Mouse (Mus musculus) MN1 (cell line): Measurements from ENCODE around the gene Rcvrn.

ENCODE experiments used
- DNase-seq: peaks from one replicate; pipeline ENCODE4 v3.0.0-alpha.2; 2016; ENCODE audit warnings: low spot score

Rcvrn gene

DNA sequence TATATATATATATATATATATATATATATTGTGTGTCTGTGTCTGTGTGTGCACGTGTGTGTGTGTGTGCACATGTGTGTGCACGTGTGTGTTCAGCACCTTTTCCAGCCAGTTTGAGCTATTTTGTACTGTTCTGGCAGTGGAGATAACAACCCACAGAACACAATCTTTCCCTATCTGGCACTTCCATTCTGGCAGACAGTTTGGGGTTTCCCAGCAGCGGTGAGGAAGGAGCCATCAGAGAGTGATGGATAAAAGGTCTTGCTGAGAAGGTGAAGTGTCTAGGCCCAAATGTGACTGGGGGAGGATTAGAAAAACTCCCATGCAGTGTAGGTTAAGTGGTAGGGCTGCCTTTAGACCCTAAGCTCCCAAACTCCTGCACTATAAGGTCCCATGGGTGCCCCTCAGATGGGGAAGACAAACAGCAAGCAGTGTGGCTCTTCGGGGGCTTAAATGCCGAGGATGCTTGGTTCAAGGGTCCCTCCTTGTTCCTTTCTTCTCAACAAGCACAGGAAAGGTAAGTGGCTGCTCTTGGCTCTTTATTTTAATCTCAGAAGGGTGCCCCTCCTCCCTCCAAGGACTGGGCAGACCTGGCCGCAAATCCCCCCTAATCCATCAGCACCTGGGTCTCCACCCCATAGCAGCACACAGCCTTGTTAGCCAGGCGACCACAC, at the start of gene Rcvrn:
Gene Rcvrn, plus strand, starts transcription at position 624 of the 674 bp plus-strand sequence.
- DNase-seq = no peak

DNA sequence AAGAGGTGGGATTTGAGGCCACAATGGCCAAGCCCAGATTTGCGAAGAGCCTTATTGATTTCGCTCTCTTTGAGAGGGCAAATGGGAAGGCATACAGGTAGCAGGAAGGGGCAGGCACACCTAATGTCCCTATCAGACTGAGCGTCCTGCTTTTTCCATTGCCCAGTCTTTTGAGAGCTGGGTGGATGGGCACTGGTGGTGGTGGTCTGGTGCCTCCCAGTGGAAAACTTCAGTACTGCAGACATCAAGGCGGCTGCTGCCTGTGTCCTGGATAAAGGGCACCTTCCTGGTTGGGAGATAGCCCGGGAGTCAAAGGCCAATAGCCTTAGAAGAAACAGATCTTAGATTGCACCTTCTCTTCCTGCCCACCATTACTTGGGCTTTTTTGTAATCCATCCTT, 47.4 kb upstream of the Rcvrn start:
- DNase-seq = no peak

DNA sequence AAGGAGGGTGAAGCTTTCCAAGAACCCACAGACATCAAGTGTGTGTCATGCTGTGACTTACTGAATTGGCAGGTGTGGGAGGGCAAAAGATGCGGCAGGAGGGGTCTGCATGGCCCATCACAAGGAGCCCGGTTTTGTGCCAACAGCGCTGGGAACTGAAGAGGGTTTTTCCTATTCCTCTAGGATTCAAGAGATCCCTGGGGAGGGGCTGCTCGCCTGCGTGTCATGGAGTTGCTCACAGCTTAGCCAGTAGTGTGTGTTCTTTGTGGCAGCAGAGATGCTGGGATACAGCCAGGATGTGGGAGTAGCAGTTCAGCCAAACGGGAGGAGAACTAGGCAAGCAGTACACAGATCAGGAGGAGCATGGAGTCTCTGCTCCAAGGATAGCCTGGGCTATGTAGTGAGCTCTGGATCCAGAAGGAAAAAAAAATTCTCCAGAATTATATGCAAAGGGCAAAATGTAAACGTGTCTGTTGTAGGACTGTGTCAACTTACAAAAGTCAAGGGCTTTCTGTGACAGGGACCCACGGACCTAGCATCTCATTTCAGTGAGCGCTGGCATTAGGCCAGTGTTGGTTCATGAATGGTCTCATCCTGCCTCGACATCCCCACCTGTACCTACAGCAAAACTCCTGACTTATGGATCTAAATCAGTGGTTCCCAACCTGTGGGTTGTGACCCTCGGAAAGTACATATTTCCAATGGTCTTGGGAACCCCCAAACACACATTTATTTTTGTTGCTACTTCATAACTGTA, 46.3 kb upstream of the Rcvrn start:
- no peak for DNase-seq

DNA sequence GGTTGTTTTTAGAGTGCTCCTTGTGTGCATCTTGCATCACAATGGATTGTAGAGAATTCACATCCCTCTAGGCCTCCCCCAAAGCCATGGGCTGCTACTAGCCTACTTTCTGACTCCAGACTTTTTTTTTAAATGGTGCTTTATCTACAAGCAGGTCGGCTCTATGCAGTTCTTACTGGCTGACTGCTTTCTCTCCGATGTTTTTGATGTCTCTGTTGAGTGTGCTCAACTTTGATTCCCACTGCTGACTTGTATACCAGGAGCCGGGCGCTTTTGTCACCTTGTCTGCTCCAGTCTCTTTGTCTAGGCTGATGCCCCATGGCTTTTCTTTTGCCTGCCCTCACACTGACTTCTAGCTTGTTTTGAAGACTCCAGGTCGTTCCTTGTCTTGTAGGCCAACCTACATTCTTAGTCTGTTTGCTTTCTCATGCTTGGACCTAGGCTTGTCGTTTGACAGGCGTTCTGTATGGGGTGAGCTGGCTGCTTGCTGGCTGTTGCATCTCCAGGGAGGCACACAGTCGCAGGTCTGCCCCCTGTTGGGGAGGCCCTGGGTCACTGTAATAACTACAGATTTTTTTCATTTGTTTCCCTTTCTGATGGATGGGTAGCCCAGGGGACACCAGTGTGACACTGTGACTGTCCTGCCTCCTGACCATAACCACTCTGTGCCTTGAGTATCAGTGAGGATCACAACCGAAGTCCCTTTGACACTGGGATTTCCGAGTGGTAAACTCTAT, 45.0 kb upstream of the Rcvrn start:
- no peak for DNase-seq

DNA sequence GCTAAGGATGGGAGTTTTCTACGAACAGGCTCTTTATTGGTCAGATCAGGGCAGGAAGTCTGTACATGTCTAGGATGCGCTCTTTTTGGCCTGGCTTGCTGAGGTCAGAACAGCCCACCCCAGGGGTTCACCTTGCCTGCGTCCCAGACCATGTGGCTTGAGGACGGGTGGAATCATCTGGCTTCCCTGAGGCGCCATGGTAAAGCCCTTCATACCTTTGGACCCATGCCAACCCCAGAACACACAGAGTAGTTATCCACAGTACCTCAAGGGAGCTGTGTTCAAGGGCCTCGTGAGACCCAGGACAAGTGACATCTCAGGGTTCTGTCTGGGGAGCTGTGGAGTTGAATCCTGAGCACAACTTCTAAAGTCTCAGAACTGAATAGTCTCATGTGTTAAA, 43.4 kb upstream of the Rcvrn start:
- no peak for DNase-seq

DNA sequence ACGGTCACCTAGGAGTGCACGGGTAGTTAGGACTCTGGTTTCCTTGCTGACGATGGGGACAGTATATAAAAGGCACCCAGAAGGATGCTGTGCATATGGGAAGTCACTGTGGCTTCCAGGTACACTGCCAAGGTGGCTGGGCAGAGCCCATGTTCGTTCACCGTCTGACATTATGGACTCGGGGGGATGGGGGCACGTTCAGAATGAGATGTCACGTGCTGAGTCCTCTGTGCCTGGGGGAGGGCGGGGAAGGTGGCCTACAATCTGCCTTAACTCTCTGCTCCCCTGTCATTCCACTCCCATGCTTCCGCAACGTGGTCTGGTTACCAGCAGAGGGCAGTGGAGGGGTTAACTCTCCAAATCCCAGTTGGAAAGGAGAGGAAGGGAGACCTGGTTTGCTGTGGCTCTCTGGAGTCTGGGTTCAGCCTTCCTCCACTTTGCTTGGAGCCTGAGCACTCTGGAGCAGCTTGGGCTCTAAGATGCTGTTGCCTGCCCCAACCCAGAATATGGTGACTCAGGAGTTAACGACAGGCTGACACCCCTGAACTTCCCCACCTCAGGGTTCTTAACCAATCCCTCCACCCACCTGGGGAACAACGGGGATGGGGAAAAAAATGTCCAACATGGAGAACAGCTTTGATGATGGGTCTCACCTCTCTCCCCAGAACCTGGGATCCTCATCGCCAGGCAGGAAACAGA, 42.8 kb upstream of the Rcvrn start:
- DNase-seq = no peak

DNA sequence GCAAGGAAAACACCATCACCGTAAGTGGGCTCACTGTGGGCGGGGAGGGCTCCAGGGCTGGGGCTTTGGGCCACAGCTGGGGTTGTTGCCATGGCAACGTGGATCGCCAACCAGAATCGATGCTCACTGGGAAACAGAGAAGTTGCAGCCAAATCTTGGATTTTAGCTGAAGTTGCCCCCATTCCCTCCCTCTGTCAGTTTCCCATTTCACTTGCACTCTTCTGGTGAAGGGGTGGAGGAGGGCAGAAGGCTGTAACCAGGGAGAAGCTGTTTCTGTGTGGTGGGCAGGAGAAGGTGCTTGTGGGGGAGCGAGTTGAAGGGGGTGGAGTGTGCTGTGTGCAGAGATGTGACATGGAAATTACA, 42.3 kb upstream of the Rcvrn start:
- DNase-seq = no peak

DNA sequence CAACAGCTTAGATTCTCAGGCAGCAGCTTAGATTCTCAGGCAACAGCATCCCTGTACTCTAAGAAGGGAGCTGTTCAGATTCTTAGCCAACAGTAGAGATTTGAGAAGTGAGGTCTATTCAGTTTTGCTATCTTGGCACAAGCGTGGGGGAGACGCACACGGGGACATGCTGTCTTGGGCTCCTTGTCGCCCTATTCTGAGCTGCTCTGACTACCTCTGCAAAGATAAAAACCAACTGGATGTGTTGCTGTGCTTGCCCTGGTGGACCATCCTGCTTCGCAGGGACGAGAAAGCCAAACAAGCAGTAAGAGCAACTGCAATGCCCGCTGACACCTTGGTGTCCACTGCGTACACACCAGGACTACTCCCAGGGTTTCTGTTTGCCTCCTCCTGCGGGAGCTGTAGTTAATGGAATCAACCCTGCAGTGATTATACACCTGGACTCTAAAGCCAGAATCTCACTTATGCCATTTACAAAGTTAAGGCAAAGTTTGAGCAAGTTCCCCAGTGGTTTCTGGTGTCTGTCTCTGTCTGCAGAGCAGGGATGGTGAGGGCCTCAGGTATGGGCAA, 41.5 kb upstream of the Rcvrn start:
- DNase-seq = no peak

DNA sequence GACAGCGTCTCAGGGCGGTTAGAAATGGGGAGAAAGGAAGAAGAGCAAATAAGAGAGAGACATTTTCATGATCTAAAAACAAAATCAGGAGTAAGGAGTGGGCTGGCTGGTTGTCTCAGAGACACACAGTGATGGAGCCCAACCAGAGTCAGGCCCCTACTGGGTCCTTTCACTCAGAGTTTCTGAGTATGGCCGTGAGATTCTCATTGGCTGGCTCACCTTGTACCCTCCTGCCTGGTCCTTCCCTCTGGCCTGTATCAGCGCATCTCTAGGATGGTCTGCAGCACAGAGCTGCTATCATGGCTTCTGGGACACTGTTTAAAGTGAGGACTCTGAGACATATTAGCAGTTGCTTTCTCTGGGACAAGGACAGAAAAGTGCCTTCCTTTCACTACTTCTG, 40.6 kb upstream of the Rcvrn start:
- no peak for DNase-seq

DNA sequence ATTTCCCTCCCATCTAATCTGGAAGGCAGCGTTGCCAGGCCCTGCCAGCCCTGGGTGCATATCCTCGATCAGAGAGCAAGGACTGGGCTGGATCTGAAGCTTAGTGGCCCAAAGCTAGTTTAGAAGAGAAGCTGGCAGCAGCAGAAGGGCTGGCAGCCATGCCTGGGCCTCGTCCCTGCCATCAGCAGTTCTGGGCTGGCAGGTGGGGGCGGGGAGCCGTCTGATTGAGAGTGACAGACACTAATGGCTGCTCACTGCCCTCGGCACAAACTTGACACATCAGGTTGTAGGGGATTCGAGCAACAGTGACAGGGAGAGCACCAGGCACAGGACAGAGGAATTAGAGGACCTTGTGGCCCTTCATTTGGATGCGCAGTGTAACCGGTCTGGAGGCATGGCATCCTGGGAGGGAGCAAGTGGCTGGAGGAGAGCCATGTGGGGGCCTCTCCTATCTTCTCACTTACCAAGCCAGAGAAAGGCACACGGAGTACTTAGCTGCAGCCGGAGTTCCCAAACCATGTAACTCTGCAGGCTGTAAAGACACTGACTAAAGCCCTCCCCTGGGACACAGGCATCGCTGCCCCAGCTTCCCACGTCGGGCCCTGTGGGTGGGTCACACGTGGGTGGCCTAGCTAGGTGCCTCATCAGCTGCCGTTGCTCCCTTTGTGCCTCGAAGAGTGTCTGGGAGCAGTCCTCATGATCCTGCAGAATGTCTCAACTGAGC, 39.7 kb upstream of the Rcvrn start:
- no peak for DNase-seq

DNA sequence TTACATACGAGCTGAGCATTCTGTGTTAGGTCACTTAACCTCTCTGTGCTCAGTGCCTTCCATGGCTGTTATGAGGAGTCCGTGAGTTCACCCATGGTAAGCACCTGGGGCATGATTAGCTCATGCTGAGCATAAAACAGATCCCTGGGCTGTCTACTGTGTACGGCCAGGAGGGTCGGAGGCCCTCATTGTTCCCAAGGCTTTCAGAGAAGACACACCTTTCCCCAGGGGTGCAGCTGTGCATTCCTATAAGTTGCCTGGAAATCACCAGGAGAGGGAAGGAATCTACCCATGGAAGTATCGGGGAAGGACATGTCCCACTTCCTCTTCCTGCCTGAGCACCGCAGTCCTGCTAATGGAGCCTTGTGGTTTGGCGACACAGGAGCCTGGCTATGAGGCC, 38.8 kb upstream of the Rcvrn start:
- DNase-seq = no peak

DNA sequence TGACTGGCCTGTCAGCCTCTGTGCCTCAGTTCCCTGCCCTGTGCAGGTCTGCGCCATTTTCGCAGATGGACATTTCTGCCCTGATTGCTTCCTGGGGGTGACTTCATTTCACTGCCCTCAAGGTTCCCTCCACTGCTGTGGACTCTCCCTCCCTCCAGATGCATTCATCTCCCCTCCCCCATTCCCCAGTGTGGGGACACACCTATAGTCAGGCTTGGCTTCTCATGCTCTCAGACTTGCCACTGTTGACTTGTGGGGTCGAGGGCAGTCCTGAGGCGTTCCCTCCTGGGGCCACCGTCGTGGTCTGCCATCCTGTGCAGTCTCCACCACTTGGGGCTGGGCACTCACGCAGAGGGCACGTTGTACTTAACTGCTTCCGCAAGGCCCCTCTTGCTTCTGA, 38.3 kb upstream of the Rcvrn start:
- DNase-seq = no peak

DNA sequence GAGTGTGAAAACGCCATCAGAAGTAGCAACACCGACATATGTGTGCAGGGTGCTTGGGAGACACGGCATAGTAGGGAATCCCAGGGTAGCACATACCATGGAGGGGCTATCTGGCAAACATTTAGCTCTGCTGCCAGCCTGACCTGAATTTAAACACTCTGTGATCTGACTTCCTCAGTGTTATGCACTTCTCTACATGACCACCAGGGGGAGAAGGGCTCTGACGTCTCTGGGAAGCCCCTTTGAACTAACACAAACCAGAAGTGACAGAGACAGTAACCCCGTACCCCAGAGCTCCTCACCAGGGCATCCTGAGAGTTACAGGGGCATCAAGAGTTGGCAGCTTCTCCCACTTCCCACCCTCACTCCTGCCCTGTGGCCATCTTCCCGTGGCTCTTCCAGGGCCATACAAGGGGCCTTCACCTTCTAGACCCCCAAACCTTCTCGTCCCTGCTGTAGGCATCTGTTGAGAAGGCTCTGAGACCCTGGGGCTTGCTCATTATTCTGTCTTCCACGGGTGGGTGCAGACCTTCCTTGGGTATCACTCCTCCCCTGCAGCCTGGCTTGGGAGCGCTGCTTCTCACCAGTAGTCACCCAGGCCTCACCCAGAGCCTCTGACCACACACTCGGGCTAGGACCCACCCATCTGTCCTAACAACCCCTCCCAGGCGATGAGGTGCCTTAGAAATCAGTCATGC, 37.3 kb upstream of the Rcvrn start:
- DNase-seq = no peak

DNA sequence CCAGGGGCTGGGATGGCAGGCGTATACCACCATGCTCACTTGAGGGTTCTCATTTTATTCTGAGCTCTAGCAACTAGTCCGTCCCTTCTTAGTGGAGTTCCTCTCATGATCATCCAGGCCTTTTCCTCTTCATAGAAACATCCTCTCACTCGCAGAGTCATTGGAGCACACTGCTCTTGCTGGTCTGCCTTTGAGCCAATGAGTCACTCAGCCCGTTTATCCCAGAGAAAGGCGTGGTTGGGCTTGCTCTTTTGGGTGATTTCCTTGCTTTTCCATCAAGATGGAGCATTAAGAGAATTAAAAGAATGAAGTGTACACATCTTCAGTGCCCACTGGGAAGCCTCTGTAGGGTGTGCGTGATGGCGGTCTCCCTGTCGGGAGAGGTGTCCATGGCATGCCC, 33.7 kb upstream of the Rcvrn start:
- DNase-seq = no peak

DNA sequence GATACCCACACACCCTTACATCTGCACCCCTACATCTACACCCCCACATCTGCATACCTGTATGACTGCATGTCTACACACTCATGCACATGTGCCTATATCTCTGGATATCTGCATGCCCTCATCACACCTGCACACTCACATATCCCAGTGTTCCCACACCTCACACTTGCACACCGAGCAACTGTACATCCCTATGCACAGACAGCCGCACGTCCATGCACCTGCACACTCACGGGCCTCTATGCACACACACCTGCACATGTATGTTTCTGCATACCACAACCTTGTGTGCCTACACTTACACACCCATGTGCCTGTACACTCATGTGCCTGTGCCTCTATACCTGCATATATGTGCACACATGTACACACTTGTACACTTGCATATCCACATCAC, 31.7 kb upstream of the Rcvrn start:
- DNase-seq = no peak

DNA sequence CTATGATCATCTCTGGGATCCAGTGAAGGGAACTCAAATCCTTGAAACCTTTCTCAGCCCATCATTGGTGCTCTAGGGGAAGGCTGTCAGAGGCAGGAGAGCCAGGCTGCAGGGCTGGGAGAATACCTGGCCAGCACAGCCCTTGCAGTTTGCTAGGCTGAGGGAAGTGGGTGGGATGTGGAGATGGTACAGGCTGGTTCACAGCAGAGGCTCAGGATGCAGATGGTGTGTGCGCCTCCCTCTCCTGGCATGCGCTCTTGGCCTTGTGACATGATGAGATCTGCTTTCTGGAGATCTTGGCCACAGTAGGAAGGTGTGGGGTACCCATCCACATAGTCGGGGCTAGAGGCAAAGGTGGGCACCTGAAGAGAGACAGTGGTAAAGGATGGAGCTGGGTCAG, 30.9 kb upstream of the Rcvrn start:
- no peak for DNase-seq

DNA sequence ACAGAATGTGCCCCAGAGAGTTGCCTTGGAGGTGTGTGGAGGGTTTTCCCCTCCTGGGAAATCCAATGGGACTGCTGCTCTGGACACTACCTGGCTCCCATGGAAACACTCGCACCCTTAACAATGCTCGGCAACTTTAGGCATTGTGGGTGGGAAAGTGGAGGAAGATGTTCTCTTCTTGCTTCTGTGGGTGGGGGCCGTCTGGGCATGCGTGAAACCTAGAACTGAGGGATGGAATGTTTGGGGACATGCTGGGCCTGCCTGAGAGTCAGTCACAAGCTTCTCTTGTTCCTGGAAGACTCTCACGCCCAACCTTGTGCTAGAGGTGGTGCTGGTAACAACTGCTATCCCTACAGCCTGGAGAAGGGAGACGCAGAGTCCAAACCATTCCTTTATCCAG, 30.2 kb upstream of the Rcvrn start:
- DNase-seq = no peak

DNA sequence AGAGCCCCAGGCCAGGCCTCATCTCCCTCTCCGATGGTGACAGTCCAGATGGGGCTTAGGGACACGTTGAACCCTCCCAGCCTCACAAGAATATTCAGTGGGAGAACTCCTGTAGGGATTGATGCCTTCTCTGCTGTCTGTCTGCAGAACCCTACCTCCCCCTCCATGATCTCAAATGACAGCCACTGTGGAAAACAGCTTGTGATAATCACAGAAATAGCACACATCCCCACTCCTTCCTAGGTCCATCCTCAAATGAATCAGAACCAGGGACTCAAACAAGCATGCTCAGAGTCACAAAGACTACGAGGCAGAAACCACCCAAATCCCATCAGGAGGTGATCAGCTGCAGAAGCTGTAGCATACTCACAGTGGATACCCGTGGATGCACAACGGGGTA, 29.0 kb upstream of the Rcvrn start:
- no peak for DNase-seq

DNA sequence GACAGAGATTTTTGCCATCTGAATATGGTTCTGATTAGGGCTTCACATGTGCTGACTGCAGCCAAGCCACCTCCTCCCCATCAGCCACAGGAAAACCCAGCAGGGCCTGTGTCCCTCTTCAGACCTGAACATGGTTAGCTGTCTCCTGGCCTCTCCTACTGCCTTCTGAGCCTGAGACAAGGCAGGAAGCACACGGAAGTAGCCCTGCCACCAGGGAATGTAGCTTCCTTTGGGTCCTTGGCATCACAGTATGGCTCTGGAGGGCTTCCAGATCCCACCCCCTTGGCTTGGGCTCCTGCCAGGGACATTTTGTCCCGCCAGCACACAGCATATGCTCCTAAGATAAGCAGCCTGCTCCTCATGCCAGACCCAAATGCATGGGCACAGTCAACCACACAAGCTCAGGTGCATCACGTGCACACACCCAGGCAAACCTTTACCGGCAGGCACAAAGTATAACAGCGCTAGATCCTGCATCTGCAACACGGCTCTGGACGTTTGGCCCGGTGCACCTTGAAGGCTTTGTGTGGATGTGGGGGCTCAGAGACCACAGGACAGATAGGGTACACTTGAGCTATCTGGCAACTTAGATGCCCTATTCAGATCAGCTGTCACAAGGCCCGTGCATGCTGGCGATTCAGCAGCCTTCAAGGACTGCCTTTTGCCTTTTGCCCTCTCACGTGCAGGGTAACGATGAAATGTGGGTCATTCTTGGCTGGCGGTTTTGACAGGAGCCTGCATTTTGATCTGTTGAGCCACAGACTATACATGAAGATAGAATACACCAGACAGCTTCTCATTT, 27.4 kb upstream of the Rcvrn start:
- DNase-seq = no peak

DNA sequence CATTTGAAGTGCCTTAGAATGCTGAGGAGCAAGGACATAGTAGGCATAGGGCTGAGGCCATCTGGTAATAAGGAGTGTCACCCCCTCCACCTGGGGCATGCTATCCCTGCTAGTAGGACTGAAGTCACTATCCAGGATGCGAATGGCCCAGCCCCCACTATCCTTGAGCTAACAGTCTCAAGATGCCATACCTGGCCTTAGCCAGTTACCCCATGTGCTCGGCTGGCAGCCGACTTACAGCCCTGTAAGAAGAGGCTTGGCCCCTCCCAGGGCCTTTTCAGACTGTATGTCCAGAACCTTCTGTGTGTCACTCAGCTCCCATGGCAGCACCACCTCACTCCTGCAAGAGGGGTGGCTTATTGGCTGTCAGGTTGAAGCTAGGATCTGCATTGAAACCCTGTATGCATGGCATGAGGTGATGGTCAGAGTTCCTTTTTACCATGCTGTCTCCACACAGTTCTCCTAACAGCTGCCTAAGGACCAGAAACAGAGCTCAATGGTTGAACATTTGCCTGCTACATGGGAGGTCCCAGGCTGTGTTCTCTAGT, 26.6 kb upstream of the Rcvrn start:
- no peak for DNase-seq
